Mouse (Mus musculus) embryo, embryonic 10.5 days (tissue): ENCODE results near the gene Epas1.
A peak's percentile ranks its signal among the peaks of the same experiment; 100 is the strongest.

ENCODE experiments used
- DNase-seq: peaks from one replicate; pipeline ENCODE4 v3.0.0-alpha.2; 2015; ENCODE audit warnings: low spot score

The Epas1 gene

GRCm38 (mm10) chr17:86753130-86753821 is at the start of gene Epas1:
Epas1 (plus strand) TSS chr17:86753700.
- DNase-seq = peak; percentile 91

- DNase-seq = no peak
These were observed 48.3 kb upstream of the Epas1 start for GRCm38 (mm10) chr17:86705236-86705635.

DNA sequence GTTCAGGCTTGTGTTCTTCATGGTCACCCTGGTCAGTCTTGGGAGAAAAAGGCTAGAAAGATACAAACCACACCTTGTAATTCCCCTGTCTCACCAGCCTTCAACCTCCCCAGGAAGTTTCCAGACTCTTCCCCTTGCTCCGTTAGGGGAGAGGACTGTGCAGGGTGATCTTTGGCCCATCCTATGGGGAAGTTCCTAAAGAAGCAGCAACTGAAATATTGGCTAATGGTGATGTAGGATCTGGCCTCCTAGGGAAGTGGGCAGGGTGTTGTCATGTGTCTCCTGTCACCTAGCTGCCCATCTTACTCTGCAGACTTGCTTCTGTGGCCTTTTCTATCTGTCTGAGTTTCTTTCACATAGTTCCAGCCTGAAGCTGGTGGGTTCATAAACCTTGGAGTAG is 47.0 kb upstream of the Epas1 start:
- no peak for DNase-seq

DNA sequence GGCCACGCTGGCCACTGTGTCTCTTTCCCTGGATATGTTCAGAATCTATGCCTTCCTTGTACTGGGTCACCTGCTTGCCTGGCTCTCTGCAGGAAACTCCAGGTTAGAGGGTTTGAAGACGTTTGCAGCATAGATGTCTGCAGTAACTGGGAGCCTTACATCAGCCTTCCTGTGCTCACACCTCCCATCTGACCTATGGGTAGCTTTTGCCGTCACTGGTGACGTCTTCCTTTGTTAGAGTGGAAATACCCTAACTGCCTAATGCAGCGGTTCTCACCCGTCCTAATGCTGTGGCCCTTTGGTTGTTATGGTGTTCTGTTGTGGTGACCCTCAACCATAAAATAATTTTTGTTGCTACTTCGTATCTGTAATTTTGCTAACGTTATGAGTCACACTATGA is 43.7 kb upstream of the Epas1 start:
- DNase-seq = no peak

GRCm38 (mm10) chr17:86710379-86710778 is 43.1 kb upstream of the Epas1 start:
- DNase-seq = no peak

GRCm38 (mm10) chr17:86711949-86712348 is 41.6 kb upstream of the Epas1 start:
- DNase-seq = no peak

DNA sequence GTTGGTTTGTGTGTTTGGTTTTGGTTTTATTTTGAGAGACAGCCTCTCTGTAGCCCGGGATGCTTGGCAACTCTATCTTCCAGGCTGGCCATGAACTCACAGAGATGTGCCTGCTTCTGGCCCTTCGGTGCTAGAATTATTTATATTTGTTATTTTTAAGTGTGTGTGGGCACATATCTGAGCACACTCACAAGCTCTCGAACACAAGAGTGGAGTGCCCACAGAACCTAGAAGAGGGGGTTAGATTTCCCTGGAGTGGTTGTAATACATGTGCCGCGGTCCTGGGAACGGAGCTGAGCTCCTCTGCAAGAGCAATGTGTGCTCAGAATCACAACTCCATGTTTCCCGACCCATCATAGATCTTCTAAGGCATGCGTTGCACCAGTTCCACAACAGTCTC is 40.9 kb upstream of the Epas1 start:
- no peak for DNase-seq

- DNase-seq = peak; percentile 61
These were observed 39.9 kb upstream of the Epas1 start for GRCm38 (mm10) chr17:86713591-86713990.

DNA sequence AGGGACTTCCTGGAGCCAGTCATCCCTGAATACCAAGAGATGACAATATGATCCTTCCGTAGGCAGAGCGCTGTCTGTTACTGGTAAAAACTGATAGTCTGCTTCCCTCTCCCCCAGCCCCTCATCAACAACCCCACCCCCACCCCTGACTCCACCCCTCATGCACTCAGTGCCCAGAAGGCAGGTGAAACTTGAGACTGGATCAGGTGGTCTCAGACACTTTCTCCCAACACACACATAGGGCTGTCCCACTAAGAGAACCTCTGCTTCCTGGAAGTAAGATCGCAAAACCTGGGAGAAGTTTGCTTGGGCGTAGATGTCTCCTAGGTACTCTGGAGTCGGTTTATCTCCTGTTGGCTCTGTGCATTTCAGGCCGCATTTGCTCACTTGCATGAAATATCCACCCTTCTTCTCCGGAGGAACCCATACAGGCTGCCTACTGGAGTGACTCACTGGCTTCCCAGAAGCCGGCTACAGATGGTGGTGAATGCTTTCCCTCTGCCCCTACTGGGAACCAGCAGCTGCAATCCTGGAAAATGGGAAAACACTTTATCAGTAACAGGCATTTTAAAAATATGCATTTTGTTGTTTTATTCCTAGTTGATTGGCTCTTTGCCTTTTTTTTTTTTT is 28.6 kb upstream of the Epas1 start:
- no peak for DNase-seq

DNA sequence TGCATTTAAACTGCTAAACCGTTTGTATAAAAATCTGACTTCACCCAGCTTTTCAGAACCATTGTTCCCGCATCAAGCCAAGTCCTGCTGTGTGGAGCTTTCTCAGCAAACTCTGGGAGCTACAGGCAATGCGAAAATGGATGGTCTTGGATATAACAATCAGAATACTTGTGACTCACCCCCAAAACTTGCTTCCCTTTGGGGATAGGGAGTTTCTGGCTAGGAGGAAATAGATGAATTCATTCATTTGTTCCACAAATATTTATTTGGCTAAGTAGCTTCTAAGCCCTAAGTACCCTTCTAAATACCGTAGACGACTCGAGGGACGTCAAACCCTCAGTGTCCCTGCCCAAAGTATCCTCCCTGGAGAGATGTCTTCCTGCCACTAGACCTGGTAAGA is 27.0 kb upstream of the Epas1 start:
- DNase-seq = no peak

GRCm38 (mm10) chr17:86727031-86727430 is 26.5 kb upstream of the Epas1 start:
- no peak for DNase-seq

GRCm38 (mm10) chr17:86731273-86731672 is 22.2 kb upstream of the Epas1 start:
- no peak for DNase-seq

GRCm38 (mm10) chr17:86732024-86732423 is 21.5 kb upstream of the Epas1 start:
- peak; percentile 74 for DNase-seq

DNA sequence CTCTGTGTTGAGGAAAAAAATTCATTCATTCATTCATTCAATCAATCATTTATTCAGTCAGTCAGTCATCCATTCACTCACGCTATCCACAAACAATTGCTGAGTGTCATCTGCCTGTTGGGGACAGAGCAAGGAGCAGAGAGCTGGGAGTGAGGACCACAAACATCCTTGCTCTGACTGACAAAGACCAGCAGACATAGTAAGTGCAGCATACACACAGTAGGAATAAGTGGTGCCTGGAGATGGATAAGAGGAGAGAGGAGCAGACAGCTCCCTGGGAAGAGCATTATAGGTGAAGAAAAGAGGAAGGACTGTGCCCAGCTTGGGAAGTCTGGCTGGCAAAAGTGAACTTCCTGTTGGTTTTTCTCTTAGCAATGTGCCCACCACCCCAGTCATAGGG is 21.0 kb upstream of the Epas1 start:
- no peak for DNase-seq

DNA sequence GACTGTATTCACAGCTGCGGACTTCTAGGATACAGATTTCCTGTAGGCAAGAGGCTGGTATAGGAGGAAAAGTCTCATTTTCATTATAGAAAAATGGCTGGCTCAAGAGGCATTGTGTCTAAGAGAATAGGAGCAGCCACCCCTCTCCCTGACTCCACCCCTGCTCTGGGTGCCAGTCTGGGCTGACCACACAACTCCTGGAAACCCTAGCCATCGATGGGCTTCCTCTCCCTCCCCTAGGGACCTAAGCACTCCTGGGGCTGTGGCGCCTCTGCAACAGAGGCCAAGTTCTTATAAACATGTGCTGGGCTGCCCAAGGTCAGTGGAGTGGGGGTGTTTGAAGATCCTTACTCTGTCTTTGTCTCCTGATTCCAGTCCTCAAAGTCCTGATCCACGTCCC is 19.9 kb upstream of the Epas1 start:
- DNase-seq = no peak

GRCm38 (mm10) chr17:86738477-86738876 is 15.0 kb upstream of the Epas1 start:
- DNase-seq = no peak

GRCm38 (mm10) chr17:86743351-86743941 is 10.1 kb upstream of the Epas1 start:
- no peak for DNase-seq

DNA sequence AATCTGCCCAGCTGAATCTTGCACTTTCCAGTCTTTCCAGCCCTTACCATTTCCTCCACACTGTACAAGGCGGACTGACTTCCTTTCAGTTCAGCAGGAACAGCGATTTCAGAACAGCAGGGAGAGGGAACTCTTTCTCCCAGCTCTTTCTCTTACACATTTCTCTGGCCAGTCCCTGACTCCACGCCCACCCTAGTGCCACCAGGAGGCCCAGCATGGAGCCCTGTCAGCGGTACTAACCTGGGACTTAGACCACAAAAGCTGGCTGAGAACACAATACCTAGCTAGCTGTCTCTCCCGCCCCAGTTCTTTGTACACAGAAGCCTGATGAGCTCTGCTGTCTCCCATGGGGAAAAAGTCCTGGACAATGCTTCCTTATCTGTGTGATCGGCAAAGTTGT is 8.6 kb upstream of the Epas1 start:
- DNase-seq = no peak

DNA sequence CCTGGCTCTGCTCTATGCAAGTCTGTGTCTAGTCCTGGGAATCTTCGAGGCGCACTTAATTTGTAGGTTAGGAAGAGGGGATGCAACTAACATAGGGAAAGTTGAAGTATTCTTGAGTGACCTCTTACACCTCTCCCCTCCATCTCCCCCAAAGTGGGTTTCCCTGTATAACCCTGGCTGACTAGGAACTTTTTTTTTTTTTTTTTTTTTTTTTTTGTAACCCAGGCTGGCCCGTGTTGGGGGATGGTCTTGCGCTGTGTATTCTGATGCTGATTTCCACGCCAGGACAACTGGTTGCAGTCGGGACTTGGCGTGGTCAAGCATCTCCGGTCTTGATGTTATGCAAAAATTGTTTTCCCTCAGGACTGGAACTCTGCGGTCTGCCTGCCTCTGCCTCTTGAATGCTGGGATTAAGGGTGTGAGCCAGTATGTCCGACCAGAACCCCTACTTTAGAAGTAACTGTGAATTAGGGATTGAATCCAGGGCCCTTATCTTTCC is 2.1 kb upstream of the Epas1 start:
- DNase-seq = no peak

DNA sequence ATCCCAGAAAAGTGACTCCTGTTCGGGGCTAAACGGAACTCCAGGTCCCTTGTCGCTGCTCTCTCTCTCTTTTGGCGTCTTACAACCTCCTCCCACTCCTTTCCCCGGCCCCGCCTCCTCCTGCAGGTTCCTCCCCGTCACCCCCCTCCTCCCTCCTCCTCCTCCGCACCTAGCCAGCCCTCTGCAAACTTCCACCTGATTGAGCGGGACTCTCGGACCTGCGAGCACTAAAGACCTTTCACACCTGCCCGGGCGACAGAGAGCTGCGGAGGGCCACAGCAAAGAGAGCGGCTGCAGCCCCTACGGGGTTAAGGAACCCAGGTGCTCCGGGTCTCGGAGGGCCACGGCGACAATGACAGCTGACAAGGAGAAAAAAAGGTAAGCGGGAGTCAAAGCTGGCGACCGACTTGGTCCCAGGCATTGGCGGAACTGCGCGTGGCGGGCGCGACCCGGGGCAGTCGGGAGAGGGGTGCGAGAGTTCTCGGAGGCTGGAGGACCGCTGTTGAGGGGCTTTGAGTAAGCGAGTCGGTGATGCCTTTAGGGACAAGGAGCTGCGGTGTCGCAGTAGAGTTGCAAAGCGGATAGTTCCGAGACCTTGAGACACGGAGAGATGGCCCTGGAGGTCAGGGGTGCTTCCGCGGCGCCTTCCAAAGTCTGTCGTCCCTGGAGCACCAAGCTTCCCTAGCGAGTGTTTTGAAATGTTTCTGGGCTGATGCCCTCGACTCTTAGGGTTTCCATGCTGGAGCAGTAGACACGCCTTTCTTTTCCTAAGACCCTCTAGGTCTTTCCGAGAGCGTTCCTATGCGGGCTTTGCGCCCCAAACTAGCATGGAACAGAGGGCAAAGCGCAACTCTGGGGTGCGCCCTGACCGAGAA is 668 bp downstream of the Epas1 start:
- no peak for DNase-seq

DNA sequence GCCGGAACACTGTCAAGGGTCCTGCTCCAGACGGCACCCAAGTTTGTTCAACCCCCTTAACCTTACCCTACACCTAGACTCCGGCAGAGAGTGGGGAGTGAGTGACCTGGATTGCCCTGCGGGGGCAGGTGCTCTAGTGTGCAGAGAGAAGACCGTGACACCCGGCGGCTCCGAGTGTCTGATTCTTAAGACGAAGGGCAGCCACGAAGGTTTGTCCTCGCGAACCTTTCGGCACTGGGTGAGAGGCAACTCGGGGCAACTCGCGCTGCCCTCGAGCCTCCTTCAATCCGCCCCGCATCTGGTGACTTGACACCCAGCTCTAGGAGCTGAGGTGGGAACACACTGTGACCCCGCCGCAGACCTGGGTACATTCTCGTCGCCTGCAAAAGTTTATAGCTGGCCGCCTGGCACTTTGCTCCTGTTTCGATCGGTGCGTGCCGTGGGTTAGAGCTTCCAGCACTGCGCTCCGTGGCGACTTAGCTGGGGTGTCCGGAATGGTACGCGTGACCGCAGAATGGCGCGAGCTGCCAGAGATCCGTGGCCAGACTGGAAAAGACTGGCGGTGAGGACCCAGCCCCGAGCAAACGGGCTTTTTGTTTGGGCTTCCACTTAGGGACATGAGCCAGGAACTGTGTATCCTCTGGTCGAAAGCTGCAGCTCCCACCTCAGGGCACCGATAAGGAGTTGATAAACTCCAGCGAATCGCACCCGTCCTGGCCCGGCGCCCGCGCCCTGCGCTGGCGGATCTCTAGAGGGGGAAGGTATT is 1.5 kb downstream of the Epas1 start:
- peak; percentile 50 for DNase-seq
